9 mouse cellular contexts compared by ENCODE assay signal in the genomic region with DNA sequence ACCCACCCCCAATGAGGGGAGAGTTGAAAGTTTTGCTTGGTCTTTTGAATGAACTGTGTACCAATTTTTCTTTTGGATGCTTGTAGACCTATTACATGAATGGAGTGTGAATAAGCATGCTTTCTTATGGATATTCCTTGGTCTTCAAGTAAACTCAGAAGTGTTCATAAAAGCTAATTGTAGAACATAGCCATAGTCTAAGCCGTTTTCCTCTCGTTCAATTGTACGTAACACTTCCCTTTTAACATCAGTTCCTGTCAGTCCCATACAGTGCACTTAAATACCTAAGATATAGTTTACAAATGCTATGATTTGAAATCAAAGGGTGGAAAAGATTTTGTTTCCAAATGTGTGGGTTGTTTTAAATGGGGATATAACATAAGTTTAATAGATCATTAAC. TPM values are rescaled to one million over a fixed set of nuclear protein-coding genes. Genes with fewer than 3 reads are reported as not detected.
DNase-seq lines count a peak whose midpoint lies in the region; ATAC-seq and TF ChIP-seq lines count a peak whose summit lies in the region.
"Had no signal": no experiment of that assay in that cellular context is flagged by ENCODE, and none has a peak within 500 bp of the region (broad histone marks: within the 10 kb centered on the region; RNA-seq: fewer than 3 reads in every experiment).

No protein-coding gene starts in this region.

- no peak for ATAC-seq in heart, embryonic 11.5 days (replicated peaks; ENCODE audit: insufficient number of reproducible peaks, low FRiP score, low TSS enrichment)
- no peak for ATAC-seq in hindbrain, embryonic 12.5 days (ENCODE audit: low FRiP score)
- no peak for ATAC-seq in liver, postnatal 0 days
- ATAC-seq: inflammation-experienced regulatory T-cells, adult 6 months had no signal

- no peak overlapping the region for H3K9ac ChIP-seq in heart, embryonic 11.5 days (ENCODE audit: low read depth, low read length)
- H3K9ac ChIP-seq in heart, adult 2 months (ENCODE audit: low read depth, low read length): no peak overlapping the region
- H3K9ac ChIP-seq in ES-Bruce4 (ENCODE audit: low read depth, poor library complexity, severe bottlenecking): peak overlapping the region; percentile 98
- no peak overlapping the region for H3K9ac ChIP-seq in hindbrain, embryonic 12.5 days
- no peak overlapping the region for H3K9ac ChIP-seq in liver, postnatal 0 days (replicated peaks)

- peaks cover 12% of the 10 kb centered on the region for H3K36me3 ChIP-seq in heart, embryonic 11.5 days (ENCODE audit: control insufficient read depth, insufficient read depth, low read length)
- H3K36me3 ChIP-seq in heart, adult 2 months (ENCODE audit: control insufficient read depth, insufficient read depth, low read length): peaks cover 28% of the 10 kb centered on the region
- H3K36me3 ChIP-seq in ES-Bruce4 (ENCODE audit: control insufficient read depth, insufficient read depth, low read length, poor library complexity, severe bottlenecking): peaks cover 57% of the 10 kb centered on the region
- peaks cover 30% of the 10 kb centered on the region for H3K36me3 ChIP-seq in hindbrain, embryonic 12.5 days
- H3K36me3 ChIP-seq in liver, postnatal 0 days (replicated peaks; ENCODE audit: insufficient read depth, low read length): peaks cover 27% of the 10 kb centered on the region

- H3K4me1 ChIP-seq in heart, embryonic 11.5 days (ENCODE audit: control insufficient read depth, insufficient read depth, low read length): peaks cover 20% of the 10 kb centered on the region
- H3K4me1 ChIP-seq in heart, adult 2 months (ENCODE audit: control insufficient read depth, insufficient read depth, low read length): peaks cover 14% of the 10 kb centered on the region
- peaks cover 2% of the 10 kb centered on the region for H3K4me1 ChIP-seq in ES-Bruce4 (ENCODE audit: control insufficient read depth, insufficient read depth, low read length)
- H3K4me1 ChIP-seq in hindbrain, embryonic 12.5 days: peaks cover 26% of the 10 kb centered on the region
- H3K4me1 ChIP-seq in liver, postnatal 0 days (ENCODE audit: insufficient read depth): peaks cover 23% of the 10 kb centered on the region

- no peak for TF ChIP-seq EP300 in heart, adult 2 months (IDR thresholded peaks at IDR 0.05; ENCODE audit: insufficient read depth, low read depth, low read length)
- no peak for TF ChIP-seq EP300 in ES-Bruce4 (IDR thresholded peaks at IDR 0.05; ENCODE audit: insufficient read depth, low read depth, low read length)
- no peak for TF ChIP-seq EP300 in liver, postnatal 0 days (IDR thresholded peaks at IDR 0.05; ENCODE audit: low read depth)

- TF ChIP-seq POLR2A in heart, adult 2 months (IDR thresholded peaks at IDR 0.05; ENCODE audit: insufficient read depth, low read depth, low read length): no peak
- no peak for TF ChIP-seq POLR2A in ES-Bruce4 (IDR thresholded peaks at IDR 0.05; ENCODE audit: insufficient read depth, low read length)

- no peak for TF ChIP-seq CTCF in heart, adult 2 months (IDR thresholded peaks at IDR 0.05)
- no peak for TF ChIP-seq CTCF in ES-Bruce4 (IDR thresholded peaks at IDR 0.05; ENCODE audit: low read depth, low read length)
- no peak for TF ChIP-seq CTCF in liver, postnatal 0 days (IDR thresholded peaks at IDR 0.05; ENCODE audit: low read depth)

- no peaks in the 10 kb centered on the region for H3K9me3 ChIP-seq in heart, embryonic 11.5 days (replicated peaks; ENCODE audit: control insufficient read depth, low read length)
- no peaks in the 10 kb centered on the region for H3K9me3 ChIP-seq in ES-Bruce4 (replicated peaks; ENCODE audit: control insufficient read depth, insufficient read depth, low read length, poor library complexity, severe bottlenecking)
- H3K9me3 ChIP-seq in hindbrain, embryonic 12.5 days (replicated peaks): no peaks in the 10 kb centered on the region
- H3K9me3 ChIP-seq in liver, postnatal 0 days (ENCODE audit: low read length): no peaks in the 10 kb centered on the region

- 60% methylated on average over 3 of the region's 3 CpGs for WGBS in heart, embryonic 11.5 days (ENCODE audit: insufficient replicate concordance)
- 8% methylated on average over 3 of the region's 3 CpGs for WGBS in heart, adult 2 months
- WGBS in hindbrain, embryonic 12.5 days: 72% methylated on average over 3 of the region's 3 CpGs
- WGBS in liver, postnatal 0 days (ENCODE audit: insufficient replicate concordance): 27% methylated on average over 3 of the region's 3 CpGs

- peak overlapping the region; percentile 95 for H3K4me2 ChIP-seq in heart, embryonic 11.5 days
- peak overlapping the region; percentile 95 for H3K4me2 ChIP-seq in hindbrain, embryonic 12.5 days (replicated peaks)
- H3K4me2 ChIP-seq in liver, postnatal 0 days (ENCODE audit: low read depth, low read length): peak overlapping the region; percentile 88

- H3K4me3 ChIP-seq in heart, embryonic 11.5 days (ENCODE audit: low read depth, low read length): peak overlapping the region; percentile 17
- no peak overlapping the region for H3K4me3 ChIP-seq in heart, adult 2 months
- H3K4me3 ChIP-seq in ES-Bruce4 (ENCODE audit: low read depth, low read length): no peak overlapping the region
- peak overlapping the region; percentile 98; the same call in 1 of the 2 replicates for H3K4me3 ChIP-seq in hindbrain, embryonic 12.5 days
- peak overlapping the region; percentile 93; the same call in 1 of the 2 replicates for H3K4me3 ChIP-seq in liver, postnatal 0 days (ENCODE audit: low read depth, low read length)

- intact Hi-C loops in heart, adult 2 months (cut with DNase I): no loop called here

- H3K27me3 ChIP-seq in heart, embryonic 11.5 days (ENCODE audit: control insufficient read depth, insufficient read depth, low read length): no peaks in the 10 kb centered on the region
- no peaks in the 10 kb centered on the region for H3K27me3 ChIP-seq in heart, adult 2 months (ENCODE audit: control insufficient read depth, insufficient read depth, low read length)
- no peaks in the 10 kb centered on the region for H3K27me3 ChIP-seq in ES-Bruce4 (ENCODE audit: control insufficient read depth, insufficient read depth, low read length, poor library complexity, severe bottlenecking)
- H3K27me3 ChIP-seq in hindbrain, embryonic 12.5 days: no peaks in the 10 kb centered on the region
- no peaks in the 10 kb centered on the region for H3K27me3 ChIP-seq in liver, postnatal 0 days (ENCODE audit: insufficient read depth, low read length)

- no peak overlapping the region for H3K27ac ChIP-seq in heart, embryonic 11.5 days (ENCODE audit: low read depth, low read length)
- H3K27ac ChIP-seq in heart, adult 2 months: no peak overlapping the region
- H3K27ac ChIP-seq in ES-Bruce4 (ENCODE audit: insufficient read depth, low read length): no peak overlapping the region
- no peak overlapping the region for H3K27ac ChIP-seq in hindbrain, embryonic 12.5 days
- no peak overlapping the region for H3K27ac ChIP-seq in liver, postnatal 0 days (ENCODE audit: low read depth)

- peaks cover 8% of the 10 kb centered on the region for H3K79me2 ChIP-seq in heart, adult 2 months (replicated peaks; ENCODE audit: control insufficient read depth, insufficient read depth, low read length)

- DNase-seq in heart, adult 2 months: no peak
- no peak for DNase-seq in liver, postnatal 0 days
- DNase-seq in layer of hippocampus, postnatal 14 days (ENCODE audit: low spot score in 2 of 2): no peak
- DNase-seq in urinary bladder, postnatal 10 days (ENCODE audit: low spot score): no peak
- no peak for DNase-seq in urinary bladder, postnatal 25 days (ENCODE audit: low spot score)

RNA-seq across cellular contexts. Expression of gene Fubp1, which starts 3.2 kb away (rescaled TPM):
- 158 TPM in 2 replicates for polyA plus RNA-seq in heart, embryonic 11.5 days (2014; fragmentation: Nextera tagmentation; extraction: Ambion mirVana)
- 10 to 100 TPM; 54.2 to 58.0 TPM for total RNA-seq in heart, adult 2 months (2021)
- 39.4 and 61.3 TPM in 2 replicates for polyA plus RNA-seq in heart, adult 2 months (2012; rRNA removed)
- polyA plus RNA-seq in ES-Bruce4 (2011; ENCODE audit: insufficient read depth, insufficient read length, low read depth, missing spikeins): 406 and 417 TPM in 2 replicates
- polyA plus RNA-seq in hindbrain, embryonic 12.5 days (2016; fragmentation: Nextera tagmentation; extraction: Ambion mirVana): 359 and 362 TPM in 2 replicates
- polyA plus RNA-seq in liver, postnatal 0 days (2015; fragmentation: Nextera tagmentation; extraction: Ambion mirVana): 33.5 and 37.1 TPM in 2 replicates
- total RNA-seq in layer of hippocampus, postnatal 14 days (2021): 100 to 1,000 TPM; 119 to 133 TPM

RNA-seq across cellular contexts. Expression of gene Dnajb4, which starts 3.3 kb away (rescaled TPM):
- 46.2 and 49.0 TPM in 2 replicates for polyA plus RNA-seq in heart, embryonic 11.5 days (2014; fragmentation: Nextera tagmentation; extraction: Ambion mirVana)
- total RNA-seq in heart, adult 2 months (2021): 100 to 1,000 TPM in 1 of 2 experiments, 10 to 100 TPM in 1; 98.4 to 102 TPM
- polyA plus RNA-seq in heart, adult 2 months (2012; rRNA removed): 18.1 and 43.8 TPM in 2 replicates
- polyA plus RNA-seq in ES-Bruce4 (2011; ENCODE audit: insufficient read depth, insufficient read length, low read depth, missing spikeins): 27.0 and 28.8 TPM in 2 replicates
- polyA plus RNA-seq in hindbrain, embryonic 12.5 days (2016; fragmentation: Nextera tagmentation; extraction: Ambion mirVana): 32.3 and 32.9 TPM in 2 replicates
- 25.9 and 28.8 TPM in 2 replicates for polyA plus RNA-seq in liver, postnatal 0 days (2015; fragmentation: Nextera tagmentation; extraction: Ambion mirVana)
- 10 to 100 TPM; 52.9 to 54.0 TPM for total RNA-seq in layer of hippocampus, postnatal 14 days (2021)

RNA-seq across cellular contexts. Expression of gene Gipc2, which starts 47.4 kb away (rescaled TPM):
- polyA plus RNA-seq in heart, embryonic 11.5 days (2014; fragmentation: Nextera tagmentation; extraction: Ambion mirVana): 3.8 and 4.4 TPM in 2 replicates
- 1 to 10 TPM; 3.5 to 6.1 TPM for total RNA-seq in heart, adult 2 months (2021)
- polyA plus RNA-seq in heart, adult 2 months (2012; rRNA removed): 4.8 and 5.2 TPM in 2 replicates
- 17.1 and 19.9 TPM in 2 replicates for polyA plus RNA-seq in ES-Bruce4 (2011; ENCODE audit: insufficient read depth, insufficient read length, low read depth, missing spikeins)
- polyA plus RNA-seq in hindbrain, embryonic 12.5 days (2016; fragmentation: Nextera tagmentation; extraction: Ambion mirVana): 2.6 and 3.3 TPM in 2 replicates
- polyA plus RNA-seq in liver, postnatal 0 days (2015; fragmentation: Nextera tagmentation; extraction: Ambion mirVana): 3.5 and 5.0 TPM in 2 replicates
- total RNA-seq in layer of hippocampus, postnatal 14 days (2021): 1 to 10 TPM; 1.4 to 3.0 TPM
- polyA plus RNA-seq: inflammation-experienced regulatory T-cells, adult 6 months had no signal

RNA-seq across cellular contexts. Expression of gene Nexn, which starts 52.7 kb away (rescaled TPM):
- polyA plus RNA-seq in heart, embryonic 11.5 days (2014; fragmentation: Nextera tagmentation; extraction: Ambion mirVana): 165 and 210 TPM in 2 replicates
- total RNA-seq in heart, adult 2 months (2021): 100 to 1,000 TPM; 316 to 339 TPM
- polyA plus RNA-seq in heart, adult 2 months (2012; rRNA removed): 16.4 and 27.2 TPM in 2 replicates
- 16.3 and 19.6 TPM in 2 replicates for polyA plus RNA-seq in ES-Bruce4 (2011; ENCODE audit: insufficient read depth, insufficient read length, low read depth, missing spikeins)
- 5.4 and 12.0 TPM in 2 replicates for polyA plus RNA-seq in hindbrain, embryonic 12.5 days (2016; fragmentation: Nextera tagmentation; extraction: Ambion mirVana)
- 1.1 and 2.4 TPM in 2 replicates for polyA plus RNA-seq in liver, postnatal 0 days (2015; fragmentation: Nextera tagmentation; extraction: Ambion mirVana)
- total RNA-seq in layer of hippocampus, postnatal 14 days (2021): 1 to 10 TPM; 1.5 to 4.7 TPM

Comparison
In these comparisons a context has a peak if more than half of its experiments do, and no peak if none do; other contexts are left out.
1. H3K4me3 ChIP-seq: peak in heart, embryonic 11.5 days (single experiment), hindbrain, embryonic 12.5 days (single experiment) and liver, postnatal 0 days (single experiment); none in heart, adult 2 months (single experiment) and ES-Bruce4 (single experiment).
2. Peak in every context shown above with its lines, with median percentiles within 50 percentile points of each other: H3K4me2 ChIP-seq.